Mouse (Mus musculus): ENCODE results near the gene Phlpp1. TPM values are rescaled to one million over a fixed set of nuclear protein-coding genes. Genes with fewer than 3 reads are reported as not detected.
A peak's percentile ranks its signal among the peaks of the same experiment; 100 is the strongest.

The Phlpp1 gene
- polyA plus RNA-seq, 1 experiment from 2014 or later, result 7.1 TPM

- Histone ChIP-seq H3K9me3 (replicated peaks; ENCODE audit: control insufficient read depth, low read length, poor library complexity, severe bottlenecking) (no peaks in the 10 kb centered on the region), H3K27me3 (ENCODE audit: control insufficient read depth, insufficient read depth, low read depth, low read length) (no peaks in the 10 kb centered on the region), H3K4me1 (ENCODE audit: control insufficient read depth, insufficient read depth, low read length) (peaks cover 4% of the 10 kb centered on the region; the same call in 1 of the 2 replicates), H3K36me3 (ENCODE audit: control insufficient read depth, insufficient read depth, low read length) (no peaks in the 10 kb centered on the region), H3K4me2 (ENCODE audit: low read length) (no peak overlapping the region), H3K4me3 (ENCODE audit: low read depth, low read length) (no peak overlapping the region), H3K9ac (ENCODE audit: low read depth, low read length) (no peak overlapping the region), H3K27ac (ENCODE audit: low read length) (no peak overlapping the region)
- WGBS, result 44% methylated on average over 2 of the region's 2 CpGs
- peak; percentile 37; the same call in 1 of the 2 replicates for ATAC-seq
Observed at GRCm38 (mm10) chr1:106185461-106185924, 13.9 kb downstream of the Phlpp1 start.

DNA sequence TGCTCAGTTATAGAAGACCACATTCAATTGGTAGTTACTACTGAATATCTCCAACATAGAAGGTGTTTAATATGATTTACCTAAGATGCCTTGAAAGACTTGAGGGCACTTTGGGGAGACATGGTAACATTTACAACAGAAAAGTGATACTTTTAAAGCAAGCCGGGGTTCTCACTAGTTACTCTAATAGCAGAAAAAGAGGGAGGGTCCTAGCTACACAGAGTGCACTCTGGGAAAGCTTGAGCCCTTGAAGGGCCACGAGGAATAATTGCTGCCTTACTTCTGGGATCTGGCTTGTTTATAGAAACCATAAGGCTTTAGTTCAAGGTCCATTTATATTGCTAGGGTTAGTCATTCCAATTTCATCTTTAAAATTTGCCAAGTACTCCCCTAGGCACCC lies 14.5 kb downstream of the Phlpp1 start:
- 62% methylated on average over 2 of the region's 2 CpGs for WGBS
- no peak overlapping the region for H3K4me3 ChIP-seq (ENCODE audit: low read depth, low read length)
- H3K36me3 ChIP-seq (ENCODE audit: control insufficient read depth, insufficient read depth, low read length), result no peaks in the 10 kb centered on the region
- no peak overlapping the region for H3K9ac ChIP-seq (ENCODE audit: low read depth, low read length)
- H3K4me1 ChIP-seq (ENCODE audit: control insufficient read depth, insufficient read depth, low read length), result peaks cover 4% of the 10 kb centered on the region; the same call in 1 of the 2 replicates
- ATAC-seq, result no peak
- no peaks in the 10 kb centered on the region for H3K9me3 ChIP-seq (replicated peaks; ENCODE audit: control insufficient read depth, low read length, poor library complexity, severe bottlenecking)
- no peak overlapping the region for H3K27ac ChIP-seq (ENCODE audit: low read length)
- no peak overlapping the region for H3K4me2 ChIP-seq (ENCODE audit: low read length)
- H3K27me3 ChIP-seq (ENCODE audit: control insufficient read depth, insufficient read depth, low read depth, low read length), result no peaks in the 10 kb centered on the region

DNA sequence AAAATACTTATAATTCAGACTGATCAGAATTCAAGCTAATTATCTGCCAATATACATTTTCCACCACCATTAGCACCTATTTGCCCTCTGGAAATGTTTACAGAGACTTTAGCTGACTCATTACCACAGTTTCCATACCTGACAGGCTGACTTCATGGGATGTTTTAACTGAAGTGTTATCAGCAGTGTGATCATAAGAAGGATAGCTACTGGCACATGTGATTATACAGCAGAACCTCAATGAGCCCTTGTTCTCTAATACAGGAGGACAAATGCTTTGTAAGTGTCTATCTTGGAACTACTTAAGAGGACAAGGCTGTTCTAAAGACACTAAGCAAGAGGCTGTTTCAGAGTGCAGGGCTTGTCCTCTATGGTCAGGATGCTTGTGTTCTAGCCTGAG lies 15.9 kb downstream of the Phlpp1 start:
- H3K27me3 ChIP-seq (ENCODE audit: control insufficient read depth, insufficient read depth, low read depth, low read length), result no peaks in the 10 kb centered on the region
- no peaks in the 10 kb centered on the region for H3K9me3 ChIP-seq (replicated peaks; ENCODE audit: control insufficient read depth, low read length, poor library complexity, severe bottlenecking)
- H3K4me2 ChIP-seq (ENCODE audit: low read length), result no peak overlapping the region
- H3K36me3 ChIP-seq (ENCODE audit: control insufficient read depth, insufficient read depth, low read length), result no peaks in the 10 kb centered on the region
- H3K4me1 ChIP-seq (ENCODE audit: control insufficient read depth, insufficient read depth, low read length), result peaks cover 4% of the 10 kb centered on the region; the same call in 1 of the 2 replicates
- ATAC-seq, result no peak
- H3K27ac ChIP-seq (ENCODE audit: low read length), result no peak overlapping the region
- H3K4me3 ChIP-seq (ENCODE audit: low read depth, low read length), result no peak overlapping the region
- H3K9ac ChIP-seq (ENCODE audit: low read depth, low read length), result no peak overlapping the region

DNA sequence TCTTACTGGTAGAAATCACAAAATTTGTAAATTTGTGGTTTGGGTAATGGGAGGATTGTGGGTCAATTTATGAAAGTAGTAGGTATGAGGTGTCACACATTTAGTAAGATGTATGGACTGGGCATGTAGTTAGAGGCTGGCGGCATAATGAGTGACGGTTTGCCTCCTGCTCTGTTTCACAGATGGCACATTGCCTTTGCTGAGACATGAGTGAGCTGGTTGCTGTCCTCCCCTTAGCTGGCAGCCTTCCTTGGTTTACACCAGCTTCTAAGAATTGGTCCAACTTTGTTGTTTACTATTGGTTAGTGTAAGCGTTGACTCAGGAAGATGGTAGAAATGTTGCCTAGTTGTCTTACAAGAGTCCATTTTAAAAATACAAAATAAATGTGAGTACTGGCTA lies 17.2 kb downstream of the Phlpp1 start:
- no peaks in the 10 kb centered on the region for H3K9me3 ChIP-seq (replicated peaks; ENCODE audit: control insufficient read depth, low read length, poor library complexity, severe bottlenecking)
- H3K27ac ChIP-seq (ENCODE audit: low read length), result no peak overlapping the region
- no peak overlapping the region for H3K9ac ChIP-seq (ENCODE audit: low read depth, low read length)
- no peak for ATAC-seq
- peaks cover 4% of the 10 kb centered on the region; the same call in 1 of the 2 replicates for H3K4me1 ChIP-seq (ENCODE audit: control insufficient read depth, insufficient read depth, low read length)
- no peaks in the 10 kb centered on the region for H3K27me3 ChIP-seq (ENCODE audit: control insufficient read depth, insufficient read depth, low read depth, low read length)
- H3K4me2 ChIP-seq (ENCODE audit: low read length), result no peak overlapping the region
- no peak overlapping the region for H3K4me3 ChIP-seq (ENCODE audit: low read depth, low read length)
- H3K36me3 ChIP-seq (ENCODE audit: control insufficient read depth, insufficient read depth, low read length), result no peaks in the 10 kb centered on the region
- 92% methylated on average over 3 of the region's 3 CpGs for WGBS

DNA sequence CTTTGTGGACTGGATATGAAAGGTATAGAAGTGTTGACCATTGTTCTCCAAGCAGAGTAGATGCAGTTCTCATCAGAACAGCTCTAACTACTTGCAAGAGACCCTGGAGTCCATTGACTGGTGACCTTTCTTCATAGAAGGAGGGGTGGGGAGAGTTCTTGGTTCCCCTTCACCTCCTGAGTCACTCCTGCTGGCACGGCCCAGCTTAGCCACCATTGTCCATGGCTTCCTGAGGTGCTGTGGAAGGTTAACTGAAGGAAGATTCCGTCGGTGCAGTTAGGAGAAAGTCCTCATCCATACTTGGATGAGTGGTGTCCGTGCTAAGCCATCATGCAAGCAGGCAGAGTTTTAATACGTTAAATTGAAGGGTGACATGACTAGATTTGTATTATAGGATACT lies 17.8 kb downstream of the Phlpp1 start:
- no peaks in the 10 kb centered on the region for H3K36me3 ChIP-seq (ENCODE audit: control insufficient read depth, insufficient read depth, low read length)
- no peak overlapping the region for H3K9ac ChIP-seq (ENCODE audit: low read depth, low read length)
- H3K4me3 ChIP-seq (ENCODE audit: low read depth, low read length), result no peak overlapping the region
- H3K4me1 ChIP-seq (ENCODE audit: control insufficient read depth, insufficient read depth, low read length), result peaks cover 4% of the 10 kb centered on the region; the same call in 1 of the 2 replicates
- H3K9me3 ChIP-seq (replicated peaks; ENCODE audit: control insufficient read depth, low read length, poor library complexity, severe bottlenecking), result no peaks in the 10 kb centered on the region
- no peak for ATAC-seq
- no peak overlapping the region for H3K4me2 ChIP-seq (ENCODE audit: low read length)
- H3K27me3 ChIP-seq (ENCODE audit: control insufficient read depth, insufficient read depth, low read depth, low read length), result no peaks in the 10 kb centered on the region
- WGBS, result 95% methylated on average over 5 of the region's 5 CpGs
- no peak overlapping the region for H3K27ac ChIP-seq (ENCODE audit: low read length)

- 74% methylated on average over 3 of the region's 3 CpGs for WGBS
- Histone ChIP-seq H3K4me3 (ENCODE audit: low read depth, low read length) (no peak overlapping the region), H3K9ac (ENCODE audit: low read depth, low read length) (no peak overlapping the region), H3K9me3 (replicated peaks; ENCODE audit: control insufficient read depth, low read length, poor library complexity, severe bottlenecking) (no peaks in the 10 kb centered on the region), H3K27me3 (ENCODE audit: control insufficient read depth, insufficient read depth, low read depth, low read length) (no peaks in the 10 kb centered on the region), H3K27ac (ENCODE audit: low read length) (no peak overlapping the region), H3K4me2 (ENCODE audit: low read length) (no peak overlapping the region), H3K36me3 (ENCODE audit: control insufficient read depth, insufficient read depth, low read length) (no peaks in the 10 kb centered on the region), H3K4me1 (ENCODE audit: control insufficient read depth, insufficient read depth, low read length) (peaks cover 2% of the 10 kb centered on the region; the same call in 1 of the 2 replicates)
- no peak for ATAC-seq
Observed at GRCm38 (mm10) chr1:106190695-106191094, 19.1 kb downstream of the Phlpp1 start.

DNA sequence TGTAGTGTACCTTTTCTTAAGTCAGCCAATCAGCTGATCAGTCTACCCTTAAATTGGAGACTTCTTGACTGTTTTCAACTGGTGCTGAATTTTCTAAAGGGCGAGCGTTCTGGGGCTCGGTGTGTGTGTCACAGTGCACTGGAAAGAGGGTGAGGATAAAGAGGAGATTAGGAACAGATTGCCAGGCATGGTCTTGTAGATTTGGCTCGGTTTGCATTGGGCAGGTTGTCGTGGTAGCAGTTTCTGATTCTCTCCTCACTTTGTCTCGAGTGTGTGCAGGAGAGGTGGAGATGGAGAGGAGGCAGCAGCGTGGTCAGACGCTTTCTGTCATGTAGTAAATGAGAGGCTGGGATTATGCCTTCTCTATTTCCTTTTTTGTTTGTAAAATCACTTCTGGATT lies 20.3 kb downstream of the Phlpp1 start:
- Histone ChIP-seq H3K4me1 (ENCODE audit: control insufficient read depth, insufficient read depth, low read length) (peaks cover 2% of the 10 kb centered on the region; the same call in 1 of the 2 replicates), H3K27me3 (ENCODE audit: control insufficient read depth, insufficient read depth, low read depth, low read length) (no peaks in the 10 kb centered on the region), H3K27ac (ENCODE audit: low read length) (no peak overlapping the region), H3K9ac (ENCODE audit: low read depth, low read length) (no peak overlapping the region), H3K4me2 (ENCODE audit: low read length) (no peak overlapping the region), H3K36me3 (ENCODE audit: control insufficient read depth, insufficient read depth, low read length) (no peaks in the 10 kb centered on the region), H3K9me3 (replicated peaks; ENCODE audit: control insufficient read depth, low read length, poor library complexity, severe bottlenecking) (no peaks in the 10 kb centered on the region), H3K4me3 (ENCODE audit: low read depth, low read length) (no peak overlapping the region)
- WGBS, result 26% methylated on average over 8 of the region's 8 CpGs
- 0 out of 2 replicates have a peak, but pooled peaks have one; percentile 9 for ATAC-seq

GRCm38 (mm10) chr1:106192864-106193470 lies 21.4 kb downstream of the Phlpp1 start:
- WGBS, result 52% methylated on average over 8 of the region's 8 CpGs
- no peak overlapping the region for H3K27ac ChIP-seq (ENCODE audit: low read length)
- peaks cover 3% of the 10 kb centered on the region; the same call in 1 of the 2 replicates for H3K4me1 ChIP-seq (ENCODE audit: control insufficient read depth, insufficient read depth, low read length)
- no peaks in the 10 kb centered on the region for H3K9me3 ChIP-seq (replicated peaks; ENCODE audit: control insufficient read depth, low read length, poor library complexity, severe bottlenecking)
- H3K4me3 ChIP-seq (ENCODE audit: low read depth, low read length), result no peak overlapping the region
- no peaks in the 10 kb centered on the region for H3K36me3 ChIP-seq (ENCODE audit: control insufficient read depth, insufficient read depth, low read length)
- no peak overlapping the region for H3K9ac ChIP-seq (ENCODE audit: low read depth, low read length)
- H3K27me3 ChIP-seq (ENCODE audit: control insufficient read depth, insufficient read depth, low read depth, low read length), result no peaks in the 10 kb centered on the region
- H3K4me2 ChIP-seq (ENCODE audit: low read length), result no peak overlapping the region
- ATAC-seq, result no peak

DNA sequence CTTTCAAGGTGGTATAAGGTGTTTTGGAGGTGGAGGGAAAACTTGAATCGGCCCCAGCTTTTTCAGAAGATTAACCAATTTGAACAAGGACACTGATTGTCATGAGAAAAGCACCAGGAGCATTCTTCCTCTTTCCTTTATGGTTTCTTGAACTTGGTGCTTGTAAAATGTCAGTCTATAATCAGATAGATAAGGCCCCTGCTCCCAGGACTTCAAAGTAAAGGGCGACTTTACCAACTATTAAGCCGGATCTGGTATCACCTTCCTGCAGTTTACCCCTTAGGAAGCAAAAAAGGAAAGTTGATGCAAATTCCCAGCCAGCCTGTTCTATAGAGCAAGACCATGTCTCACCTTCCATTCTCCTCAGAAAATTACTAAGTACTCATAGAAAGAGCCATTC lies 21.9 kb downstream of the Phlpp1 start:
- Histone ChIP-seq H3K9me3 (replicated peaks; ENCODE audit: control insufficient read depth, low read length, poor library complexity, severe bottlenecking) (no peaks in the 10 kb centered on the region), H3K36me3 (ENCODE audit: control insufficient read depth, insufficient read depth, low read length) (no peaks in the 10 kb centered on the region), H3K4me3 (ENCODE audit: low read depth, low read length) (no peak overlapping the region), H3K9ac (ENCODE audit: low read depth, low read length) (no peak overlapping the region), H3K4me1 (ENCODE audit: control insufficient read depth, insufficient read depth, low read length) (peaks cover 5% of the 10 kb centered on the region), H3K27me3 (ENCODE audit: control insufficient read depth, insufficient read depth, low read depth, low read length) (no peaks in the 10 kb centered on the region), H3K4me2 (ENCODE audit: low read length) (no peak overlapping the region), H3K27ac (ENCODE audit: low read length) (no peak overlapping the region)
- 59% methylated on average over 3 of the region's 3 CpGs for WGBS
- no peak for ATAC-seq

Measured in midbrain, embryonic 16.5 days (tissue).